Mouse (Mus musculus): ENCODE results near the gene Lrmda. TPM values are rescaled to one million over a fixed set of nuclear protein-coding genes. Genes with fewer than 3 reads are reported as not detected.

Gene Lrmda
- polyA plus RNA-seq (2012; rRNA removed; ENCODE audit: low replicate concordance), result 2.7 and 5.8 TPM in 2 replicates

DNA sequence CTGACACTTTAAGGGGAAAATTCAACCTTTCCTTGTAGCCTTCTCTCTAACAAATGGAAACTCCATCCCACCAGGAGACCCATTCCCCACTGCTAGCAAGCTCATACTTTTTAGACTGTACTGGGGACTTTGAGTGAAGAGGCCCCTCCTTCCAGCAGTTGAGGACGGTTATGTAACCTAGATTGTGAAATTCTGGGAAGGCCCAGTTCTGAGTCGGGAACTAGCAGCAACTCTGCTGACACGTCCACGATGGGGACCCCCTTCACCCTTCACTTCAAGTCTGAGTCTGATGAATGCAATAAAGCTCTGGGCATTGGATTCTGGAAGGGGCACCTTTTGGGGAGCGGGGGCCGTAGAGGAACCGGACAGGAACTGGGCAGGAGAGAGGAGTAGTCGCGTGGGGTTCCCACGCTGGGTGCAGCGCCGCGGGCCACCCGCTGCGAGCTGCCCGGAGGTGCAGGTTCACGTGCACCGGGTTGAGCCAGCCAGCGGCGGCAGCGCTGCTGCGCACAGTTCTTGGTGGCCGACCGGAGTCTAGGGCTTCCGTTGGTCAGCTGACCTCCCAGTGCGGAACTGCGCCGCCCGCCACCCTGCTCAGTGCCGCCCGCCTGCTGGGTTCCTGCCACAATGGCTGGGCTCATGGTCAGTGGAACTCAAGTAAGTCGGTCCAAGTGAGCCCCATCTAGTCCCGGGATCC lies at the start of gene Lrmda:
Gene Lrmda (plus strand): TSS at position 461 of the 697 bp plus-strand sequence.

DNA sequence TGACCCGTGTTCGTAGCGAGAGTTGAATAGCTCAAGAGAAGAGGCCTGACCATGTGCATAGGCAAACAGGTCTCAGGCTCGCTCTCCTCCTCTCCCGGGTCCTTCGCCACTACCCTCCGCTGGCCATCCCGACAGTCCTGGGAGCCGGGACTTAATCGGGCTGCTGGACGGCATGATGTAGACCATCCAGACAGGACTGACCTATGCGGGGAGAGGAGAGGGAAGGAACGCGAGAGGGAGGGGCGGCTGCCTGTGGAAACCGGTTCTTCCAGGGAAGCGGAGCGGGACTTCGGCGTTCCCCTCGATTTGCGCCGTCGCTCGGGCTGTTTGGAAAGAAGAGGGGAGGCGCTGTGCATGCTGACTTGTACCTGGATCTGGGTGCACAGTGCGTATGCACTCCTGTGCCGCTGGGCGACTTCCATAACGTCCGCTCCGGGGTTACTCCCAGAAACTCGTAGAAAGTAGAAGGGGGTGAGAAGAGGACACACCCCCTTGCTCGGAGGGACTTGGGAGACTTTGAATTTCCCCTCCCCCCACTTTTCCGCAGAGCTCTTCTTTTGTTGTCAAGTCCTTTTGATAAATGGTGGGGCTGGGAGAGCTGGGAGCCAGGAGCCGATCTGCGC lies 30.1 kb upstream of the Lrmda start, which contains the start of gene Zfp503:
Gene Zfp503 (minus strand): TSS at position 311 of the 623 bp plus-strand sequence.

Other genes with a start within 250 kb of the Lrmda start
- 105 and 114 TPM in 2 replicates for gene Vdac2, start 194.5 kb upstream of the Lrmda start, polyA plus RNA-seq (2012; rRNA removed; ENCODE audit: low replicate concordance)
- gene Comtd1, start 170.7 kb upstream of the Lrmda start, polyA plus RNA-seq (2012; rRNA removed; ENCODE audit: low replicate concordance), result 13.9 and 28.7 TPM in 2 replicates
- gene Zfp503, start 30.1 kb upstream of the Lrmda start, polyA plus RNA-seq (2012; rRNA removed; ENCODE audit: low replicate concordance), result 28.1 and 84.7 TPM in 2 replicates

Data from mammary gland, adult 2 months (tissue).